Mouse (Mus musculus): ENCODE data around the gene Znhit3.
A peak's percentile ranks its signal among the peaks of the same experiment; 100 is the strongest.

Gene Znhit3

GRCm38 (mm10) chr11:84916053-84916702 lies at the start of gene Znhit3:
Gene Znhit3, minus strand, starts transcription at chr11:84916366.
- DNase-seq (ENCODE audit: low spot score), result peak; percentile 39

- DNase-seq (ENCODE audit: low spot score), result no peak
Measured at GRCm38 (mm10) chr11:84963556-84963955, 47.4 kb upstream of the Znhit3 start.

- no peak for DNase-seq (ENCODE audit: low spot score)
Measured at GRCm38 (mm10) chr11:84962536-84962935, 46.4 kb upstream of the Znhit3 start.

GRCm38 (mm10) chr11:84961571-84961970 lies 45.4 kb upstream of the Znhit3 start:
- DNase-seq (ENCODE audit: low spot score), result no peak

- no peak for DNase-seq (ENCODE audit: low spot score)
Measured at GRCm38 (mm10) chr11:84960780-84961179, 44.6 kb upstream of the Znhit3 start.

- DNase-seq (ENCODE audit: low spot score), result no peak
Measured at GRCm38 (mm10) chr11:84960291-84960690, 44.1 kb upstream of the Znhit3 start.

- DNase-seq (ENCODE audit: low spot score), result no peak
Measured at GRCm38 (mm10) chr11:84959701-84960181, 43.6 kb upstream of the Znhit3 start.

GRCm38 (mm10) chr11:84959181-84959580 lies 43.0 kb upstream of the Znhit3 start:
- DNase-seq (ENCODE audit: low spot score), result no peak

GRCm38 (mm10) chr11:84958271-84958630 lies 42.1 kb upstream of the Znhit3 start:
- no peak for DNase-seq (ENCODE audit: low spot score)

GRCm38 (mm10) chr11:84957591-84958270 lies 41.6 kb upstream of the Znhit3 start, which contains the start of gene Car4:
Gene Car4, plus strand, starts transcription at chr11:84957786.
- no peak for DNase-seq (ENCODE audit: low spot score)

GRCm38 (mm10) chr11:84957171-84957570 lies 41.0 kb upstream of the Znhit3 start:
- DNase-seq (ENCODE audit: low spot score), result no peak

GRCm38 (mm10) chr11:84956400-84956799 lies 40.2 kb upstream of the Znhit3 start:
- no peak for DNase-seq (ENCODE audit: low spot score)

GRCm38 (mm10) chr11:84952611-84953010 lies 36.4 kb upstream of the Znhit3 start:
- no peak for DNase-seq (ENCODE audit: low spot score)

- DNase-seq (ENCODE audit: low spot score), result no peak
Measured at GRCm38 (mm10) chr11:84948526-84948925, 32.4 kb upstream of the Znhit3 start.

- DNase-seq (ENCODE audit: low spot score), result no peak
Measured at GRCm38 (mm10) chr11:84948114-84948513, 31.9 kb upstream of the Znhit3 start.

- no peak for DNase-seq (ENCODE audit: low spot score)
Measured at GRCm38 (mm10) chr11:84947206-84947605, 31.0 kb upstream of the Znhit3 start.

- no peak for DNase-seq (ENCODE audit: low spot score)
Measured at GRCm38 (mm10) chr11:84945841-84946240, 29.7 kb upstream of the Znhit3 start.

GRCm38 (mm10) chr11:84944639-84945435 lies 28.7 kb upstream of the Znhit3 start:
- DNase-seq (ENCODE audit: low spot score), result no peak

- DNase-seq (ENCODE audit: low spot score), result peak; percentile 35
Measured at GRCm38 (mm10) chr11:84943948-84944347, 27.8 kb upstream of the Znhit3 start.

GRCm38 (mm10) chr11:84940140-84940539 lies 24.0 kb upstream of the Znhit3 start:
- no peak for DNase-seq (ENCODE audit: low spot score)

GRCm38 (mm10) chr11:84939508-84940053 lies 23.4 kb upstream of the Znhit3 start:
- DNase-seq (ENCODE audit: low spot score), result no peak

GRCm38 (mm10) chr11:84932261-84932660 lies 16.1 kb upstream of the Znhit3 start:
- no peak for DNase-seq (ENCODE audit: low spot score)

Measured in ovary, postnatal 10 days (tissue).